Mouse (Mus musculus) brain, embryonic 14.5 days (tissue): Measurements from ENCODE around the gene Gm21095. TPM values are rescaled to one million over a fixed set of nuclear protein-coding genes. Genes with fewer than 3 reads are reported as not detected.
"Not testable (repeated sequence)": the region's sequence is repeated elsewhere in the genome, so short reads cannot be mapped to it uniquely, and the experiment has no call there.

Source experiments
- DNase-seq: peaks from one replicate; pipeline ENCODE4 v3.0.0-alpha.2; 2011; ENCODE audit warnings: low read depth
- polyA plus RNA-seq: library from polyadenylated mRNA; depleted of rRNA; stranded (reverse); fragments of >200 nt; gene quantifications from 2 replicates; pipeline ENCODE4 v1.2.3, GENCODE M21; 2012; rRNA removed

The Gm21095 gene
- not detected in 2 replicates for polyA plus RNA-seq

- DNase-seq: not testable (repeated sequence)
Observed at GRCm38 (mm10) chrY:84096979-84097378, at the start of gene Gm21095. TSS of gene Gm21095 (plus strand) at chrY:84097279.
